In genomic region chr6:56870027-56870426, GRCm38 (mm10) we compare ENCODE assay signal across 16 mouse cellular contexts. TPM values are rescaled to one million over a fixed set of nuclear protein-coding genes. Genes with fewer than 3 reads are reported as not detected.
"Had no signal": no experiment of that assay in that cellular context is flagged by ENCODE, and none has a peak within 500 bp of the region (broad histone marks: within the 10 kb centered on the region; RNA-seq: fewer than 3 reads in every experiment).

No protein-coding gene starts in this region.

- ATAC-seq: midbrain, embryonic 15.5 days had no signal

- H3K4me1 ChIP-seq: kidney, embryonic 15.5 days; limb, embryonic 10.5 days; lung, embryonic 15.5 days; midbrain, embryonic 10.5 days; midbrain, embryonic 15.5 days; neural tube, embryonic 12.5 days had no signal

- H3K9me3 ChIP-seq: kidney, embryonic 15.5 days; limb, embryonic 10.5 days; lung, embryonic 15.5 days; midbrain, embryonic 10.5 days; midbrain, embryonic 15.5 days; neural tube, embryonic 12.5 days had no signal

- H3K4me2 ChIP-seq: kidney, embryonic 15.5 days; lung, embryonic 15.5 days; midbrain, embryonic 15.5 days; neural tube, embryonic 12.5 days had no signal

- H3K27ac ChIP-seq: kidney, embryonic 15.5 days; left cerebral cortex, adult 2 months; limb, embryonic 10.5 days; lung, embryonic 15.5 days; macrophage; midbrain, embryonic 10.5 days; midbrain, embryonic 15.5 days; neural tube, embryonic 12.5 days had no signal

- H3K9ac ChIP-seq: kidney, embryonic 15.5 days; lung, embryonic 15.5 days; midbrain, embryonic 15.5 days; neural tube, embryonic 12.5 days had no signal

- H3K27me3 ChIP-seq: kidney, embryonic 15.5 days; lung, embryonic 15.5 days; midbrain, embryonic 15.5 days; neural tube, embryonic 12.5 days had no signal

- H3K4me3 ChIP-seq: kidney, embryonic 15.5 days; left cerebral cortex, adult 2 months; limb, embryonic 10.5 days; lung, embryonic 15.5 days; midbrain, embryonic 10.5 days; midbrain, embryonic 15.5 days; neural tube, embryonic 12.5 days had no signal

- H3K36me3 ChIP-seq: midbrain, embryonic 10.5 days; midbrain, embryonic 15.5 days; neural tube, embryonic 12.5 days had no signal

- DNase-seq: kidney, adult 2 months; kidney, postnatal 14 days; lung, postnatal 14 days; spleen, adult 18-20 months; thymus, adult 18-20 months; thymus, postnatal 25 days had no signal

RNA-seq across cellular contexts. Expression of gene Vmn1r4, which starts 53.8 kb away (rescaled TPM):
- polyA plus RNA-seq: large intestine, adult 2 months; stomach, embryonic 14.5 days had no signal
